Mouse (Mus musculus) thymus, postnatal 4 days (tissue): ENCODE results near the gene Rbm4.

ENCODE experiments used
- DNase-seq: peaks from one replicate; pipeline ENCODE4 v3.0.0; 2021

Gene Rbm4

DNA sequence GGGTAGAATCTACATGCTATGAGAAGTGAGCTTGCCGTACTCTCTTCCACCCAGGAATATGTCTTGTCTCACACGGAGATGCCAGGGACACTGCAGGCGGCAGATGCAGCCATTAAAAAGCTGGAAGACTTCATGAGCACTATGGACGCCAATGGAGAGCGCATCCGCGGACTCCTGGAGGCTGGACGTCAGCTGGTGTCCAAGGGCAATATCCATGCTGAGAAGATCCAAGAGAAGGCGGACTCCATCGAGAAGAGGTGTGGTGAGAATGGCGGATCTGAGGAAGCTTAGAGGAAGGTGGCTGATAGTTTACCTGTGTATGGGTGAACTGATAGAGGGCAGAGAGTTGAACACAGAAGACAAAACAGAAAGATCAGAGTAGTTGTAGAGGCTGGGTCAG is 54.6 kb downstream of the Rbm4 start:
- no peak for DNase-seq

DNA sequence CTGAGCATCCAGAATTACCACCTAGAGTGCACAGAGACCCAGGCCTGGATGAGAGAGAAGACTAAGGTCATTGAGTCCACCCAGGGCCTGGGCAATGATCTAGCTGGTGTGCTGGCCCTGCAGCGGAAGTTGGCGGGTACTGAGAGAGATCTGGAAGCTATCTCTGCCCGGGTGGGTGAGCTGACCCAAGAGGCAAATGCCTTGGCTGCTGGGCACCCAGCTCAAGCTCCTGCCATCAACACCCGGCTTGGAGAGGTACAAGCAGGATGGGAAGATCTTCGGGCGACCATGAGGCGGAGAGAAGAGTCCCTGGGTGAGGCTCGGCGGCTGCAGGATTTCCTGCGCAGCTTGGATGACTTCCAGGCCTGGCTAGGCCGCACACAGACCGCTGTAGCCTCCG is 55.8 kb downstream of the Rbm4 start:
- no peak for DNase-seq
